Mouse (Mus musculus) hindbrain, embryonic 12.5 days (tissue): ENCODE results near the gene Rnase9. TPM values are rescaled to one million over a fixed set of nuclear protein-coding genes. Genes with fewer than 3 reads are reported as not detected.

ENCODE experiments used
- ATAC-seq: fragments of 200-750 bp; cut with Nextera tagmentation; 2 replicates; pipeline ENCODE4 v1.8.0; 2017; ENCODE audit warnings: moderate TSS enrichment; ENCODE audit not compliant: low FRiP score
- H3K27ac ChIP-seq: fragments of 300-500 bp; sonication (generic); 2 replicates; pipeline ENCODE4 v1.5.1; 2016; ENCODE audit warnings: mild to moderate bottlenecking
- H3K27me3 ChIP-seq: fragments of 300-500 bp; sonication (generic); 2 replicates; pipeline ENCODE4 v1.6.1; 2016; ENCODE audit warnings: mild to moderate bottlenecking
- H3K36me3 ChIP-seq: fragments of 300-500 bp; sonication (generic); 2 replicates; pipeline ENCODE4 v1.6.1; 2016; ENCODE audit warnings: mild to moderate bottlenecking
- H3K4me1 ChIP-seq: fragments of 300-500 bp; sonication (generic); 2 replicates; pipeline ENCODE4 v1.6.1; 2016
- H3K4me2 ChIP-seq: fragments of 300-500 bp; sonication (generic); replicated peaks from 2 replicates; pipeline ENCODE4 v1.6.1; 2016; ENCODE audit warnings: mild to moderate bottlenecking
- H3K4me3 ChIP-seq: fragments of 300-500 bp; sonication (generic); 2 replicates; pipeline ENCODE4 v1.5.1; 2016; ENCODE audit warnings: mild to moderate bottlenecking
- H3K9ac ChIP-seq: fragments of 300-500 bp; sonication (generic); 2 replicates; pipeline ENCODE4 v1.6.1; 2016; ENCODE audit warnings: mild to moderate bottlenecking, moderate library complexity
- H3K9me3 ChIP-seq: fragments of 300-500 bp; sonication (generic); replicated peaks from 2 replicates; pipeline ENCODE4 v1.6.1; 2016; ENCODE audit warnings: mild to moderate bottlenecking
- WGBS: fragments of 180-500 bp; shearing (Covaris S2); methylation state at CpG from one replicate; pipeline ENCODE4 v1.1.7; 2016; 5-methylcytosine and 5-hydroxymethylcytosine counted together
- polyA plus RNA-seq: library from polyadenylated mRNA; unstranded; fragments of >200 nt; fragmentation: Nextera tagmentation; extraction: Ambion mirVana; gene quantifications from 2 replicates; pipeline ENCODE4 v1.2.1, GENCODE M21; 2016

Gene Rnase9
- polyA plus RNA-seq, 1 experiment from 2014 or later, result not detected

DNA sequence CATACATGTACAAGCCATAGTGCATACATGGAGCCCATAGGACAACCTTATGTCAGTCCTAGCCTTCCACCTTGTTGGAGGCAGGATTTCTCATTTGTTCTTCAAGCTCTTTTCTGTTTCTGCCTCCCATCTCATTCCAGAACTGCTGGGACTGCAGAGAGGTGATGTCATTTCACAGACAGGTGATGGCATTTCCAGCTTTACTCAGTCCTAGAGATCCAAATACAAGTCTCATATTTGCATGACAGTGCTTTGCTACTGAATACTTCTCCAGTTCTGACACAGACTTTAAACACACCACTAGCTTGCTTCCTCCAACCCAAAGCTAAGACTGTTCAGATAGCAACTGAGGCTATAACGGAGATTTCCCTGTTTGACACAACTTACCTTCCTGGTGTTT lies 37.5 kb upstream of the Rnase9 start:
- no peak overlapping the region for H3K9ac ChIP-seq
- 80% methylated on average over 1 of the region's 1 CpGs for WGBS
- H3K9me3 ChIP-seq, result no peaks in the 10 kb centered on the region
- peaks cover 11% of the 10 kb centered on the region for H3K27me3 ChIP-seq
- no peak overlapping the region for H3K27ac ChIP-seq
- peaks cover 8% of the 10 kb centered on the region for H3K4me1 ChIP-seq
- H3K4me3 ChIP-seq, result no peak overlapping the region
- no peak overlapping the region for H3K4me2 ChIP-seq
- no peak for ATAC-seq
- no peaks in the 10 kb centered on the region for H3K36me3 ChIP-seq

DNA sequence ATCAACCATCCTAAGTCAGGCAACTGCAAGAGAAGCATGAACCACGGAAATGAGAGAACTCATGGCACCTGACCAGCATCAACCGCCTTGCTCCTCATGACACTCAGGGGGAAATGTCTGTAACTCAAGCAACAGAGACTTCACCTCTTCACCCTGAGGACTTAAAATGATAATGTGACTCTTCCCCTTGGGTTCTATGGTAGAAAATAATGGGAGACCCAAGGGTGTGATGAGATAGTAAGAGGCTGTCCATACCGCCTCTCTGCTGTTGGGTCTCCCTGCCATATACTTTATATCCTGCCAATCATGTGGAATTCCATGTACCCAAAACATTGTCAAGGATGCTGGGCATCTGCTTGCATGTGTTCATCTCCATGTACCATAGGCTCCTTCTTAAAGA lies 32.7 kb upstream of the Rnase9 start, which contains the start of gene Olfr750:
Gene Olfr750, minus strand, starts transcription at position 101 of the 400 bp plus-strand sequence.
- H3K4me1 ChIP-seq, result no peaks in the 10 kb centered on the region
- no peak within 1 kb of the TSS for H3K4me3 ChIP-seq
- H3K36me3 ChIP-seq, result no peaks in the 10 kb centered on the region
- H3K9me3 ChIP-seq, result no peaks in the 10 kb centered on the region
- H3K9ac ChIP-seq, result no peak within 1 kb of the TSS
- WGBS, result 85% methylated on average over 3 of the region's 3 CpGs
- no peak for ATAC-seq
- H3K4me2 ChIP-seq, result no peak within 1 kb of the TSS
- no peaks in the 10 kb centered on the region for H3K27me3 ChIP-seq
- H3K27ac ChIP-seq, result no peak within 1 kb of the TSS

DNA sequence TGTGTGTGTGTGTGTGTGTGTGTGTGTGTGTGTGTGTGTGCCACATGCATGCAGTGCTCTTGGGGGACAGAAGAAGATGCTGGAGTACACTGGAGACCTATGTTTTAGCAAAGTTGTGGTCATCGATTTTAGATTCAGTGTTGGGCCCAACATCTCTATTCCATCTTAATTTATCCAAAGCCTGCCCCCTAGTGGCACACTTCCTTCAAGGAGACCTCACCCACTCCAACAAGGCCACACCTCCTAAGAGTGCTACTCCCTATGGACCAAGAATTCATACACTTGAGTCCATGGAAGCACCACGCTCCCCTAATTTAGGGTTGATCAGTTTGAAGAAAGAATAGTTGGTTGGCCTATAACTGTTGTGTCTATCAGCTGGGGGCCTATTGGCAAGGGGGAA lies 27.9 kb upstream of the Rnase9 start:
- Histone ChIP-seq H3K27ac (no peak overlapping the region), H3K27me3 (no peaks in the 10 kb centered on the region), H3K36me3 (no peaks in the 10 kb centered on the region), H3K9ac (no peak overlapping the region), H3K4me3 (no peak overlapping the region), H3K4me1 (0 out of 2 replicates have a peak, but pooled peaks cover 4% of the 10 kb centered on the region), H3K4me2 (no peak overlapping the region), H3K9me3 (no peaks in the 10 kb centered on the region)
- 84% methylated on average over 2 of the region's 2 CpGs for WGBS
- ATAC-seq, result no peak

DNA sequence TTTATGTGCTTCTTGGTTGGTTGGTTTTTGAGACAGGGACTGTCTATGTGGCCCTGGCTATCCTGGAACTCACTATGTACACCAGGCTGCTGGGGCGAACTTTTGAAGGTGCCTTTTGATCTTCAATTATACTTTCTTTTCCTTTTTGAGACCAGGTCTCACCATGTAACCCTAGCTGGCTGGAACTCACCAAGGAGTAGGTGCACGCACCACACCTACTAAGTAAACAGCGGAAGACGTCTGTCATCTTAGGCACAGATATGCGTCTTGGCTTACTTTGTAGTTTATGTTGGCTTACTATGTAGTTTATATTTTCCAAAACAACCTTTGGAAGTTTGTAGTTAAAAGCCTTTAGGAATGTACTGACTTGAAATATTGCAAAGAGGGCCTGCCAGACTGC lies 27.3 kb upstream of the Rnase9 start:
- Histone ChIP-seq H3K4me3 (no peak overlapping the region), H3K27ac (no peak overlapping the region), H3K9me3 (no peaks in the 10 kb centered on the region), H3K4me1 (0 out of 2 replicates have a peak, but pooled peaks cover 4% of the 10 kb centered on the region), H3K36me3 (no peaks in the 10 kb centered on the region), H3K4me2 (no peak overlapping the region), H3K27me3 (no peaks in the 10 kb centered on the region), H3K9ac (no peak overlapping the region)
- no peak for ATAC-seq
- whole genome bisulfite sequencing, result 92% methylated on average over 5 of the region's 5 CpGs

DNA sequence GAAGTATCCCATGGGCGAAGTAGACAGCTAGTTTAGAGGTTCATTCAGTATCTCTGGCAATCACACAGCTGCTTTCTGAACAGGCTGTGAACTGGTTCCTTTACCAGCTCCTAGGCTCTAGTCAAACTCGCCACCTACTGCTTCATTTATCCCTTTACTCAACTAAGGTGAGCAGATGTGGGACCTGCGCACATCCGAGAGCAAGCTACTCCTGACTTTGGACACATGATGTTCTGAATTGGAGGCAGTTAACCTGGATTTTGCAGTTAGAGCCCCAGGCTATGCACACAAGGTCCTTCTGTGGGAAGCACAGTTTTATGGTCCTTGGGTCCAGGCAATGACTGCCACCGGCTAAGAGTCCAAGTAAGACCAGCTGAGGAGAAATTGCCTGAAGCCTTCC lies 19.1 kb upstream of the Rnase9 start:
- no peaks in the 10 kb centered on the region for H3K27me3 ChIP-seq
- H3K4me3 ChIP-seq, result no peak overlapping the region
- H3K4me1 ChIP-seq, result no peaks in the 10 kb centered on the region
- H3K9me3 ChIP-seq, result no peaks in the 10 kb centered on the region
- WGBS, result 90% methylated on average over 5 of the region's 5 CpGs
- no peak overlapping the region for H3K9ac ChIP-seq
- no peak overlapping the region for H3K27ac ChIP-seq
- no peak overlapping the region for H3K4me2 ChIP-seq
- no peaks in the 10 kb centered on the region for H3K36me3 ChIP-seq
- no peak for ATAC-seq

DNA sequence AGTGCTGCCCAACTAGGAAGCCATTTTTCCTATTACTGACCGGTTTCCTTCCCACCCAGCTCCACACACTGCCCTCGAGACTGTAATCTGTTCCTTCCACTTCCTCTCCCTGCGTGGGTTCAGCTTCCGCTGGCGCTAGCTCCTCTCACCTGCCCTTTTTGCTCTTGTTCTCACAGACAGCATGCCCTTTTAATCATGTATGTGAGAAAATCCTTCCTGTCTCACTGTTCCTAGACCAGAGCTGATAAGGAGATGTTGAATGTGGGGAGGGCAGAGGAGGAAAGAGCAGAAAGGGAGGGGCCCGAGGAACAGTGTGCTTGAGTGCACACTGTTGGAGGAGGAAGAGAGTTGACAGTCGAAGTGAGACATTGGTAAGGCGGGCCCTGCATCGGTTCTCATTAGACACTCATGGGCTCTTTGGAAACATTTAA lies 15.7 kb upstream of the Rnase9 start, which contains the start of gene Rnase12:
Gene Rnase12, minus strand, starts transcription at position 261 of the 431 bp plus-strand sequence.
- H3K4me3 ChIP-seq, result no peak within 1 kb of the TSS
- no peaks in the 10 kb centered on the region for H3K27me3 ChIP-seq
- H3K4me1 ChIP-seq, result peaks cover 8% of the 10 kb centered on the region
- no peaks in the 10 kb centered on the region for H3K36me3 ChIP-seq
- no peak for ATAC-seq
- H3K27ac ChIP-seq, result no peak within 1 kb of the TSS
- H3K9me3 ChIP-seq, result no peaks in the 10 kb centered on the region
- H3K4me2 ChIP-seq, result no peak within 1 kb of the TSS
- no peak within 1 kb of the TSS for H3K9ac ChIP-seq
- 76% methylated on average over 9 of the region's 9 CpGs for WGBS

DNA sequence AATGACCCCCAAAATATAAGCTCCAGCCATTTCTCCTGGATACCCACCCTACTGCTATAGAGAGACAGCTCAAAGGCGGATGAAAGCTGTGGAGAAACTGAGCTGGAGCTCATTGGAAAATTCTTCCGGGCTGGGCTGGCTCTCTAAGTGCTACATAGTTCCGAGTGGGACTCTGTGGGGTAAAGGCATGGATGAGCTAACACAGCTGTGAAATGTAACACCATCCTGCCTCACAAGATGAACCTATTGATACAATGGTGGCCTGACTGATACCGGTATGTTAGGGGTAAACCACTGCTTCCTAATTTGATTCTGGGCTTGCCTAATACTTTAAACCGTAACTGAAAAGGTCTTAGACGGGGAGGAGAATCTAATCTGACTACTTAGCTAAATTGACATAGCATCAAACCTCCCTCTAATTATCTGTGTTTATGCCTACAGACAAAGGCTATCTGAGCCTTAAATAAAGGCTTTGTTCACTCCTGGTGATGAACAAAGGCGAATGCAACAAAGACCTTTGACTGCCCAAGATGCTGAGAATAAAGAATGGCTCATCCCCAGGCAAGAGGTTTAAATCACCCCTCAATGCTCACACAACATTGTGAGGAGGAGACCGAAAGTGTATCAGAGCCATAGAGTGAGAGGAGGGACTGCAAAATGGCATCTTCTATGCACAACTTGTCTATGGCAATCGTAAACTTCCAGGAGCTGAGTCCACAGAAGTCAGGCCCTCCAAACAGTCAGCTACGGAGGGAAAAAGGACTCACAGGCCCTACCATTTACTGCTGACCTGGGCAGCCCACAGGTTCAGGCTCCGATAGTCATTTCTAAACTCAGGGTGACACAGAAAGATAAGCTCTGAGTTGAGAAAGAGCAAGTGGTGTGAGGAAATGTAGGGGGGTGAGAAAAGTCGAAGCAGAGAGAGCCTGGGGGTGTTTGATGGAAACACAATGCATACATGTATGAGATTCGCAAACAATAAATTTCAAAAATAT lies 12.9 kb upstream of the Rnase9 start:
- WGBS, result 40% methylated on average over 13 of the region's 13 CpGs
- H3K4me3 ChIP-seq, result no peak overlapping the region
- no peaks in the 10 kb centered on the region for H3K9me3 ChIP-seq
- H3K36me3 ChIP-seq, result no peaks in the 10 kb centered on the region
- no peak overlapping the region for H3K27ac ChIP-seq
- H3K4me2 ChIP-seq, result no peak overlapping the region
- no peak for ATAC-seq
- H3K27me3 ChIP-seq, result no peaks in the 10 kb centered on the region
- H3K4me1 ChIP-seq, result peaks cover 8% of the 10 kb centered on the region
- H3K9ac ChIP-seq, result no peak overlapping the region

DNA sequence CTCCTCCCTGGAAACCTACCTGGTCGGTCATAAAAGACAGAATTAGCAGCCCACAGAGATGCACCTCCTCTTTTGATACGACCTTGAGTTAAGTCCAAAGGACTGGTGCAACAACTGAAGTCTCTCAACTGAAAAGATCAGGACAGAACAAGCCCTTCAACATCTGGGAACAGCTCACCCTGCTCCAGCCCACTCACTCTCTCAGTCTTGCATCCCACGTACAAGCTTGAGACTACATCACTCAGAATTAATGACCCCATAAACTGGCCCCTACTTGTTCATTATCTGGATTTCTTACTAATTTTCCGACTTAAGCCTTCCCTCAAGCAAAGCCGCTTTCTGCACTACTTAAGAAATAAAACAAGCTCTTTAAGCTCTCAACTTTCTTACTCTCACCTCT lies 11.5 kb upstream of the Rnase9 start:
- no peak overlapping the region for H3K4me3 ChIP-seq
- no peaks in the 10 kb centered on the region for H3K27me3 ChIP-seq
- H3K36me3 ChIP-seq, result no peaks in the 10 kb centered on the region
- H3K9me3 ChIP-seq, result no peaks in the 10 kb centered on the region
- no peak overlapping the region for H3K4me2 ChIP-seq
- H3K4me1 ChIP-seq, result peaks cover 8% of the 10 kb centered on the region
- no peak overlapping the region for H3K27ac ChIP-seq
- no peak overlapping the region for H3K9ac ChIP-seq
- WGBS, result 71% methylated on average over 5 of the region's 5 CpGs
- ATAC-seq, result no peak

DNA sequence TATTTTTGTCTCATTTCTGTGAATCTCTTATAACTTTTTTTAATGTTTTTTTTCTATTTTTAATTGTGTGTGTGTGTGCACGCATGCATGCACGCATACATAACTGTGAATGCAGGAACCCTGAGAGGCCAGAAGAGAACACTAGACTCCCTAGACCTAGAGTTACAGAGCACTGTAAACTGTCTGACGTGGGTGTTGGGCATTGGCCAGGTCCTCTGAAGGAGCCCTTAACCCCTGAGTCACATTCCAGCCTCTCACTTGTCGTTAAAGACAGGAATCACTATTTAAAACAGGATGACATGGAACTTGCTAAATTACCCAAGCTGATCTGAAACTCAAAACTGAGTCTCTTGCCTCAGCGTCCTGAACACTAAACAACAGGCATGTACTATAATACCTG lies 10.3 kb upstream of the Rnase9 start:
- no peaks in the 10 kb centered on the region for H3K36me3 ChIP-seq
- no peak overlapping the region for H3K27ac ChIP-seq
- H3K4me3 ChIP-seq, result no peak overlapping the region
- H3K4me2 ChIP-seq, result no peak overlapping the region
- H3K9me3 ChIP-seq, result no peaks in the 10 kb centered on the region
- no peak overlapping the region for H3K9ac ChIP-seq
- H3K27me3 ChIP-seq, result no peaks in the 10 kb centered on the region
- ATAC-seq, result no peak
- peaks cover 8% of the 10 kb centered on the region for H3K4me1 ChIP-seq
- WGBS, result 66% methylated on average over 5 of the region's 5 CpGs

DNA sequence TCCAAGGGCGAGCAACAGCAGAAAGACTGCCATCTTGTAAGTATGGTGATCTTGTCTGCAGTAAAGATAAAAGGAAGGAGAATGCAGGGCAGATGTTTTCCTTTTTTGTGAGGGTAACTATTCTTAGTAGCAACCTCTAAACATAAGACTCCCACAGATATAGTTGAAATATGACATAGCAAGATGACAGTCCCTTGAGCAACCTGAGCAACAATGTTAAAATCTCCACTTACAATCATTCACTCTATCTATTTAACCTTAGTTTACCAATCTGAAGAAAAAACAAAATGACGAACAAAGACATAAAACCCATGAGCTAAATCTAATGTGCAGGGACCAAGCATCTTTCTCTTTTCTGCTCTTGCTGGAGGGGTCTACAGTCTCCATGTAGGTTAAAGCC lies 8.4 kb upstream of the Rnase9 start, which contains the start of gene Rnase11:
Gene Rnase11, minus strand, starts transcription at position 101 of the 400 bp plus-strand sequence.
- Histone ChIP-seq H3K4me1 (peaks cover 8% of the 10 kb centered on the region), H3K9ac (no peak within 1 kb of the TSS), H3K9me3 (no peaks in the 10 kb centered on the region), H3K36me3 (no peaks in the 10 kb centered on the region), H3K4me3 (no peak within 1 kb of the TSS), H3K27ac (no peak within 1 kb of the TSS), H3K27me3 (no peaks in the 10 kb centered on the region), H3K4me2 (no peak within 1 kb of the TSS)
- ATAC-seq, result no peak
- WGBS, result 88% methylated on average over 2 of the region's 2 CpGs

DNA sequence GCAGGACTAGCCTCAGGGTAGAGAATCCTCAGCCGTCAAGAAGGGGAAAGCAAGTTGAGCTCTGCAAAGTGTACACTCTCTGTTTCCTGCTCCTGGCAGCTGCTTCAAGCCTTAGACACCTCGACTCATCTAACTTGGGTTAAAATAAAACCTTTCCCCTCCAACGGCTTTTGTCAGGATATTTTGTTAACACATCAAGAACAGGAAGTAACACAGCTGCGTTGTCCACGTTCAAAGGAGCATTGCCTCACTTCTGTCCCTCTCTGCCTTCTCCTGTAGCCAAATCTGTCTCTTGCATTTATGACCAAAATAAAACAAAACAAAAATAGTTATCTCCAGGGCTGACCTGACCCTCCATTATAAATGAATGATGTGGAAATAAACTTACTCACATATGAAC lies 6.2 kb upstream of the Rnase9 start:
- no peak overlapping the region for H3K4me3 ChIP-seq
- H3K9me3 ChIP-seq, result no peaks in the 10 kb centered on the region
- ATAC-seq, result no peak
- H3K27me3 ChIP-seq, result no peaks in the 10 kb centered on the region
- H3K4me1 ChIP-seq, result no peaks in the 10 kb centered on the region
- no peak overlapping the region for H3K27ac ChIP-seq
- no peaks in the 10 kb centered on the region for H3K36me3 ChIP-seq
- no peak overlapping the region for H3K9ac ChIP-seq
- no peak overlapping the region for H3K4me2 ChIP-seq
- WGBS, result 66% methylated on average over 5 of the region's 5 CpGs

DNA sequence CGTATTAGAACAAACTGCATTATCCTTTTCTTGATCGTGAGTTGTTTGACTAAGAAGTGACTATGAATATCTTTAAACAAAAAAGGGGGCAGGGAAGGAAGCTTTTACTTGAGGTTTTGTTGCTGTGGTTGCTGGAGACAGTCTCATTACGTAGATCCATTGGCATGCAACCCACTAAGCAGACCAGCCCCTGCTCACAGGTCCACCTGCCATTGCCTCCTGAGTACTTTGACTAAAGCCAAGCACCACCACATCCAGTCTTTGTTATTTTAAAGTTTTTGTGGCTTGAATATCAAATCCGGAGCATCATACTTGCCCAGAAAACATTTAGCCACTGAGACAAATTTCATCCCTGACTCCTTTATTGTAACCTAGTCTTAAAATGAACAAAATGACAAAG lies 5.5 kb downstream of the Rnase9 start:
- H3K27ac ChIP-seq, result no peak overlapping the region
- no peaks in the 10 kb centered on the region for H3K4me1 ChIP-seq
- ATAC-seq, result no peak
- H3K36me3 ChIP-seq, result no peaks in the 10 kb centered on the region
- H3K4me3 ChIP-seq, result no peak overlapping the region
- H3K27me3 ChIP-seq, result no peaks in the 10 kb centered on the region
- 86% methylated on average over 4 of the region's 4 CpGs for WGBS
- no peaks in the 10 kb centered on the region for H3K9me3 ChIP-seq
- H3K9ac ChIP-seq, result no peak overlapping the region
- no peak overlapping the region for H3K4me2 ChIP-seq

DNA sequence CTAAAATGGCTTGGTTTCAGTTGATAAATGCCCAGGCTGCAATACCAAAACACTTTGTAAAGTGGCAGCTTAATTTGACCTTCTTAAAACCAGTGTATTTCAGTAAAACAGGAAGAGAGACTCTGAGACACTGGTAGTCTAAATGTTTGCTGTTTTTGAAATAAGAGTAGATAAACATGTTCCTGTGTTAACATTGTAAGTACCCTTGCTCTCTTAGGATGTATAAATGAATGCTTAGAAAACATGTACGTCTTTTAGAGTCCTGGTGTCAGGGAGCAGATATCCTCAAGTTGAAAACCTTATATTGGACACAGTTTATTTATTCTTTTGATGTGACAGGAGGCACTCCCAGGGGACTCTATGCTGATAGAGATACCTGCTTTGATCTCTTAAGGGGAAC lies 6.5 kb downstream of the Rnase9 start:
- WGBS, result 47% methylated on average over 1 of the region's 1 CpGs
- Histone ChIP-seq H3K4me1 (no peaks in the 10 kb centered on the region), H3K27ac (no peak overlapping the region), H3K36me3 (no peaks in the 10 kb centered on the region), H3K9ac (no peak overlapping the region), H3K9me3 (no peaks in the 10 kb centered on the region), H3K4me2 (no peak overlapping the region), H3K27me3 (no peaks in the 10 kb centered on the region), H3K4me3 (no peak overlapping the region)
- ATAC-seq, result no peak
